In genomic region chr1:56833307-56833706, GRCm38 (mm10) we compare ENCODE assay signal across 8 mouse cellular contexts.
DNase-seq lines count a peak whose midpoint lies in the region; ATAC-seq and TF ChIP-seq lines count a peak whose summit lies in the region.

No protein-coding gene starts in this region.

- TF ChIP-seq CTCF in left cerebral cortex, adult 2 months (IDR thresholded peaks at IDR 0.05): no peak

- H3K27me3 ChIP-seq in hindbrain, embryonic 10.5 days (ENCODE audit: insufficient read depth, poor library complexity, severe bottlenecking): no peaks in the 10 kb centered on the region
- no peaks in the 10 kb centered on the region for H3K27me3 ChIP-seq in limb, embryonic 14.5 days (ENCODE audit: control insufficient read depth, insufficient read depth, low read length)

- intact Hi-C loops in left cerebral cortex, adult 2 months (cut with DNase I): no loop called here

- 18% methylated on average over 6 of the region's 6 CpGs for WGBS in hindbrain, embryonic 10.5 days
- WGBS in limb, embryonic 14.5 days: 28% methylated on average over 6 of the region's 6 CpGs

- DNase-seq in left cerebral cortex, adult 2 months (ENCODE audit: extremely low spot score in 1 of 2, low spot score in 2 of 2): no peak
- no peak for DNase-seq in left cerebral cortex, adult 8-10 months (ENCODE audit: low spot score in 2 of 2)
- peak; percentile 78 for DNase-seq in hindbrain, embryonic 10.5 days (ENCODE audit: low spot score)
- peak; percentile 42 for DNase-seq in limb, embryonic 14.5 days (ENCODE audit: low spot score)
- DNase-seq in spleen, postnatal 36 days (ENCODE audit: low spot score in 2 of 2): peak; percentile 59 to 64
- DNase-seq in adrenal gland, postnatal 10 days: no peak
- DNase-seq in thymus, postnatal 10 days (ENCODE audit: low spot score in 2 of 2): no peak
- DNase-seq in lung, postnatal 4 days: no peak

- H3K4me1 ChIP-seq in hindbrain, embryonic 10.5 days (replicated peaks): peaks cover 39% of the 10 kb centered on the region
- peaks cover 4% of the 10 kb centered on the region; the same call in 1 of the 2 replicates for H3K4me1 ChIP-seq in limb, embryonic 14.5 days (ENCODE audit: control insufficient read depth, insufficient read depth, low read length)

- H3K4me3 ChIP-seq in left cerebral cortex, adult 2 months: no peak overlapping the region
- no peak overlapping the region for H3K4me3 ChIP-seq in hindbrain, embryonic 10.5 days
- H3K4me3 ChIP-seq in limb, embryonic 14.5 days (replicated peaks; ENCODE audit: low read length): no peak overlapping the region

- TF ChIP-seq POLR2A in limb, embryonic 14.5 days (IDR thresholded peaks at IDR 0.05; ENCODE audit: borderline replicate concordance, extremely low read depth, insufficient read depth, insufficient read length): no peak

- peak; percentile 77 for ATAC-seq in limb, embryonic 14.5 days (ENCODE audit: low FRiP score, low read depth)

- peaks cover 6% of the 10 kb centered on the region for H3K36me3 ChIP-seq in hindbrain, embryonic 10.5 days
- H3K36me3 ChIP-seq in limb, embryonic 14.5 days (ENCODE audit: control insufficient read depth, insufficient read depth, low read length): no peaks in the 10 kb centered on the region

- H3K4me2 ChIP-seq in limb, embryonic 14.5 days (replicated peaks; ENCODE audit: low read depth, low read length, severe bottlenecking): no peak overlapping the region

- 0 out of 2 replicates have a peak overlapping the region, but pooled peaks have one; percentile 28 for H3K27ac ChIP-seq in left cerebral cortex, adult 2 months
- peak overlapping the region; percentile 79 for H3K27ac ChIP-seq in hindbrain, embryonic 10.5 days
- H3K27ac ChIP-seq in limb, embryonic 14.5 days (replicated peaks; ENCODE audit: low read depth, low read length): no peak overlapping the region

- no peak overlapping the region for H3K9ac ChIP-seq in limb, embryonic 14.5 days (ENCODE audit: low read depth, low read length, severe bottlenecking)

- H3K9me3 ChIP-seq in hindbrain, embryonic 10.5 days: no peaks in the 10 kb centered on the region
- H3K9me3 ChIP-seq in limb, embryonic 14.5 days (ENCODE audit: control insufficient read depth, low read length): no peaks in the 10 kb centered on the region

Comparison
In these comparisons a context has a peak if more than half of its experiments do, and no peak if none do; other contexts are left out.
1. DNase-seq: peak in hindbrain, embryonic 10.5 days (single experiment), limb, embryonic 14.5 days (single experiment) and spleen, postnatal 36 days (2 of 2); none in left cerebral cortex, adult 2 months (0 of 2), left cerebral cortex, adult 8-10 months (0 of 2), adrenal gland, postnatal 10 days (single experiment), thymus, postnatal 10 days (0 of 2) and lung, postnatal 4 days (0 of 2).